Mouse (Mus musculus) testis, adult 10 weeks (tissue): Measurements from ENCODE around the gene Has3. TPM values are rescaled to one million over a fixed set of nuclear protein-coding genes. Genes with fewer than 3 reads are reported as not detected.

Source experiments
- polyA plus RNA-seq: library from polyadenylated mRNA; stranded (reverse); fragments of 350-450 nt; fragmentation: Illumina TruSeq; extraction: RNeasy Lipid Tissue Mini Kit (QIAGEN cat#74804); gene quantifications from one replicate; pipeline ENCODE4 v1.2.3, GENCODE M21; 2014; ENCODE audit warnings: low read depth, low replicate concordance

Has3 gene
- polyA plus RNA-seq: 0.42 TPM

GRCm38 (mm10) chr8:106870051-106870450, at the start of gene Has3:
TSS of gene Has3 (plus strand) at chr8:106870242.

GRCm38 (mm10) chr8:106893481-106894156, 23.6 kb downstream of the Has3 start, which contains the start of gene Utp4:
TSS of gene Utp4 (plus strand) at chr8:106893636.

Other genes starting within 250 kb of the Has3 start
- 0.83 TPM for gene Tango6, start 187.2 kb upstream of the Has3 start, polyA plus RNA-seq
- gene Utp4, start 23.4 kb downstream of the Has3 start, polyA plus RNA-seq: 35.7 TPM
- gene Sntb2, start 65.5 kb downstream of the Has3 start, polyA plus RNA-seq: 14.1 TPM
- gene Vps4a, start 161.0 kb downstream of the Has3 start, polyA plus RNA-seq: 134 TPM
- gene Pdf, start 178.4 kb downstream of the Has3 start, polyA plus RNA-seq: 13.9 TPM
- 14.0 TPM for gene Cog8, start 186.4 kb downstream of the Has3 start, polyA plus RNA-seq
- gene Nip7, start 186.6 kb downstream of the Has3 start, polyA plus RNA-seq: 9.0 TPM
- 25.8 TPM for gene Tmed6, start 195.4 kb downstream of the Has3 start, polyA plus RNA-seq
- 25.8 TPM for gene Terf2, start 226.3 kb downstream of the Has3 start, polyA plus RNA-seq